8 mouse cellular contexts compared by ENCODE assay signal in genomic region chr11:60933178-60933930, GRCm38 (mm10). TPM values are rescaled to one million over a fixed set of nuclear protein-coding genes. Genes with fewer than 3 reads are reported as not detected.
DNase-seq lines count a peak whose midpoint lies in the region; ATAC-seq lines count a peak whose summit lies in the region.

No protein-coding gene starts in this region.

- ATAC-seq in lung, embryonic 16.5 days (ENCODE audit: low read depth), result no peak

- 66% methylated on average over 10 of the region's 10 CpGs for WGBS in lung, embryonic 16.5 days

- H3K9ac ChIP-seq in lung, embryonic 16.5 days (ENCODE audit: low read length), result peak overlapping the region; percentile 91

- H3K27me3 ChIP-seq in lung, embryonic 16.5 days (ENCODE audit: control insufficient read depth, insufficient read depth, low read depth, low read length), result no peaks in the 10 kb centered on the region

- H3K4me2 ChIP-seq in lung, embryonic 16.5 days (ENCODE audit: low read depth, low read length), result peak overlapping the region; percentile 93

- peaks cover 29% of the 10 kb centered on the region for H3K4me1 ChIP-seq in lung, embryonic 16.5 days (replicated peaks; ENCODE audit: control insufficient read depth, insufficient read depth, low read length)

- H3K27ac ChIP-seq in lung, embryonic 16.5 days (ENCODE audit: low read length), result no peak overlapping the region

- peak overlapping the region; percentile 91 for H3K4me3 ChIP-seq in lung, embryonic 16.5 days (ENCODE audit: low read length)

- H3K9me3 ChIP-seq in lung, embryonic 16.5 days (ENCODE audit: control insufficient read depth, low read length), result no peaks in the 10 kb centered on the region

- no peaks in the 10 kb centered on the region for H3K36me3 ChIP-seq in lung, embryonic 16.5 days (ENCODE audit: control insufficient read depth, insufficient read depth, low read length)

- peak; percentile 39 for DNase-seq in urinary bladder, postnatal 25 days (ENCODE audit: low spot score)
- DNase-seq in urinary bladder, postnatal 10 days (ENCODE audit: low spot score), result no peak
- peak; percentile 84 for DNase-seq in gastrocnemius, postnatal 25 days
- DNase-seq in kidney, adult 18-20 months, result peak; percentile 54
- no peak for DNase-seq in frontal cortex, postnatal 14 days (ENCODE audit: low spot score in 2 of 2)
- DNase-seq in layer of hippocampus, adult 11-12 months (ENCODE audit: low spot score), result no peak
- DNase-seq in right cerebral cortex, postnatal 10 days (ENCODE audit: low spot score in 2 of 2), result no peak

RNA-seq across cellular contexts. Expression of gene Map2k3, which starts 1.5 kb away (rescaled TPM):
- 100 to 1,000 TPM; 154 to 218 TPM for total RNA-seq in gastrocnemius, postnatal 25 days (2021)
- 110 and 114 TPM in 2 replicates for polyA plus RNA-seq in lung, embryonic 16.5 days (2015; fragmentation: Nextera tagmentation; extraction: Ambion mirVana)

RNA-seq across cellular contexts. Expression of gene Natd1, which starts 18.8 kb away (rescaled TPM):
- 10 to 100 TPM in 1 of 2 experiments, 1 to 10 TPM in 1; 9.5 to 10.3 TPM for total RNA-seq in gastrocnemius, postnatal 25 days (2021)
- 19.9 and 21.6 TPM in 2 replicates for polyA plus RNA-seq in lung, embryonic 16.5 days (2015; fragmentation: Nextera tagmentation; extraction: Ambion mirVana)

RNA-seq across cellular contexts. Expression of gene Tmem11, which starts 54.3 kb away (rescaled TPM):
- total RNA-seq in gastrocnemius, postnatal 25 days (2021), result 10 to 100 TPM; 34.0 TPM
- polyA plus RNA-seq in lung, embryonic 16.5 days (2015; fragmentation: Nextera tagmentation; extraction: Ambion mirVana), result 57.6 and 62.5 TPM in 2 replicates

Comparison
In these comparisons a context has a peak if more than half of its experiments do, and no peak if none do; other contexts are left out.
1. DNase-seq: peak in urinary bladder, postnatal 25 days (single experiment), gastrocnemius, postnatal 25 days (single experiment) and kidney, adult 18-20 months (single experiment); none in urinary bladder, postnatal 10 days (single experiment), frontal cortex, postnatal 14 days (0 of 2), layer of hippocampus, adult 11-12 months (single experiment) and right cerebral cortex, postnatal 10 days (0 of 2).